Mouse (Mus musculus) myocyte (in vitro differentiated cells): ENCODE measurements around the gene Hoxc6.

Experiments used
- E2F4 ChIP-seq: IDR thresholded peaks from one replicate; pipeline ENCODE4 v1.6.1; 2011; ENCODE audit warnings: mild to moderate bottlenecking, control low read depth, moderate library complexity; ENCODE audit not compliant: insufficient read depth
- MAX ChIP-seq: IDR thresholded peaks from one replicate; pipeline ENCODE4 v1.6.1; 2011; ENCODE audit warnings: low read depth, mild to moderate bottlenecking, control low read depth
- POLR2A ChIP-seq: IDR thresholded peaks from one replicate; pipeline ENCODE4 v1.6.1; 2011; ENCODE audit warnings: low read depth, mild to moderate bottlenecking, control low read depth, moderate library complexity; ENCODE audit not compliant: insufficient read length
- POLR2AphosphoS2 ChIP-seq: IDR thresholded peaks from one replicate; pipeline ENCODE4 v1.6.1; 2011; ENCODE audit warnings: low read depth, control low read depth; ENCODE audit not compliant: insufficient read length
- TCF12 ChIP-seq: IDR thresholded peaks from one replicate; pipeline ENCODE4 v1.6.1; 2011; ENCODE audit warnings: mild to moderate bottlenecking, control low read depth; ENCODE audit not compliant: poor library complexity, insufficient read depth, severe bottlenecking
- USF1 ChIP-seq: IDR thresholded peaks from one replicate; pipeline ENCODE4 v1.6.1; 2011; ENCODE audit warnings: low read depth, mild to moderate bottlenecking, control low read depth, moderate library complexity

DNA sequence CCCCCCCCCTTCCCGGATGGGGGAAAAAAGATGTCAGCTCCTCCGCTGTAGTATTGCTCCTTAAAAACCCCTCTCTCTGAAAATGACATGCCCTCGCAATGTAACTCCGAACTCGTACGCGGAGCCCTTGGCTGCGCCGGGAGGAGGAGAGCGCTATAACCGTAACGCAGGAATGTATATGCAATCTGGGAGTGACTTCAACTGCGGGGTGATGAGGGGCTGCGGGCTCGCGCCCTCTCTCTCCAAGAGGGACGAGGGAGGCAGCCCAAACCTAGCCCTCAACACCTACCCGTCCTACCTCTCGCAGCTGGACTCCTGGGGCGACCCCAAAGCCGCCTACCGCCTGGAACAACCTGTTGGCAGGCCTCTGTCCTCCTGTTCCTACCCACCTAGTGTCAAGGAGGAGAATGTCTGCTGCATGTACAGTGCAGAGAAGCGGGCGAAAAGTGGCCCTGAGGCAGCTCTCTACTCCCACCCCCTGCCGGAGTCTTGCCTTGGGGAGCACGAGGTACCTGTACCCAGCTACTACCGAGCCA lies 31.2 kb upstream of the Hoxc6 start, which contains the start of gene Hoxc10:
- TF ChIP-seq USF1 (no peak), POLR2A (peak; percentile 38), E2F4 (no peak), TCF12 (no peak), POLR2AphosphoS2 (no peak), MAX (no peak)
